Mouse (Mus musculus): Measurements from ENCODE around the gene Ica1. TPM values are rescaled to one million over a fixed set of nuclear protein-coding genes. Genes with fewer than 3 reads are reported as not detected.

The Ica1 gene
- polyA plus RNA-seq, 1 experiment from 2014 or later = 11.0 TPM

DNA sequence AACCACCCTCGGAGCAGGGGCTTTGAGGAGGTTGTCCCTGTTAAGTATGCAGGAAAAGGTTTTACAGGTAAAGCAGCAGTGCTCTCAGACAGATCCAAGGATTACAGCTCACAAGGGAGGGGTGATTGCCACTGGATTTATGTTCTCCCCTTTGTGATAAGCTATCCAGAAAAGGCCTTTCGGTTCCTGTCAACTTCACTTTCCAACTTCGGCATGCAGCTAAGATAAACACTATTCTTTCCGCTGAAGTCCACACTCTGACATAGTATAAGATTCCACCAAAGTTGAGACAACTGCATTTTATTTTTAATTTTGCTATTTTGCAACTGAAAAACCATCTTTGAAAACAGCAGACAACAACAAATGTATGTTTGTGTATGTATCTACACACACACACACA is 119.9 kb downstream of the Ica1 start:
- H3K4me3 ChIP-seq (ENCODE audit: low read depth, low read length) = no peak overlapping the region
- H3K36me3 ChIP-seq (ENCODE audit: control insufficient read depth, insufficient read depth) = no peaks in the 10 kb centered on the region
- H3K27me3 ChIP-seq (replicated peaks; ENCODE audit: control insufficient read depth, insufficient read depth, low read length) = no peaks in the 10 kb centered on the region
- TF ChIP-seq CTCF (IDR thresholded peaks at IDR 0.05; ENCODE audit: low read depth) = no peak
- H3K4me1 ChIP-seq (replicated peaks; ENCODE audit: control insufficient read depth, insufficient read depth, low read length) = no peaks in the 10 kb centered on the region
- no peak overlapping the region for H3K4me2 ChIP-seq (replicated peaks; ENCODE audit: low read depth)
- no peak overlapping the region for H3K9ac ChIP-seq (ENCODE audit: low read depth, low read length)
- H3K27ac ChIP-seq (ENCODE audit: low read depth, low read length) = no peak overlapping the region
- WGBS = 27% methylated on average over 4 of the region's 4 CpGs
- ATAC-seq = no peak
- H3K9me3 ChIP-seq (ENCODE audit: control insufficient read depth) = no peaks in the 10 kb centered on the region

DNA sequence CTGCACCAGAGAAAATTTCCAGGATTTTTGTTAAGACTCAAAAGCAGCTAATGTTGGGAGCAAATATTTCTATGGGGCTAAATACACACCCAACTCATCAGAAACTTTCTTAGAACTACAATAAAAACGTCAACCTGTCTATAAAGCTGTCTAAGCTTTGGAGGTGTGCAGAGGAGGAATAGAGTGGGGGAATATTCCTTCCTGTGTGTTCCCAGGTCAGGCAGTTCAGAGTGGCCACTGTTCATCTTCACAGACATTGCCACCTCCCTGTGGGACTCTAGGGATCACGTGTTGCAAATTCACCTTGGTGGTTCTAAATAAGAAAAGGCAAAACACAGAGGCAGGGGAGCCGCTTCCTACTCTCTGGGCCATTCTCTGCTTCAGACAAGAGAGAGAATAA is 120.8 kb downstream of the Ica1 start:
- Histone ChIP-seq H3K9me3 (ENCODE audit: control insufficient read depth) (no peaks in the 10 kb centered on the region), H3K4me2 (replicated peaks; ENCODE audit: low read depth) (no peak overlapping the region), H3K27me3 (replicated peaks; ENCODE audit: control insufficient read depth, insufficient read depth, low read length) (no peaks in the 10 kb centered on the region), H3K36me3 (ENCODE audit: control insufficient read depth, insufficient read depth) (no peaks in the 10 kb centered on the region), H3K9ac (ENCODE audit: low read depth, low read length) (no peak overlapping the region), H3K4me1 (replicated peaks; ENCODE audit: control insufficient read depth, insufficient read depth, low read length) (no peaks in the 10 kb centered on the region), H3K27ac (ENCODE audit: low read depth, low read length) (no peak overlapping the region), H3K4me3 (ENCODE audit: low read depth, low read length) (no peak overlapping the region)
- TF ChIP-seq CTCF (IDR thresholded peaks at IDR 0.05; ENCODE audit: low read depth) = no peak
- 45% methylated on average over 3 of the region's 3 CpGs for WGBS
- ATAC-seq = no peak

DNA sequence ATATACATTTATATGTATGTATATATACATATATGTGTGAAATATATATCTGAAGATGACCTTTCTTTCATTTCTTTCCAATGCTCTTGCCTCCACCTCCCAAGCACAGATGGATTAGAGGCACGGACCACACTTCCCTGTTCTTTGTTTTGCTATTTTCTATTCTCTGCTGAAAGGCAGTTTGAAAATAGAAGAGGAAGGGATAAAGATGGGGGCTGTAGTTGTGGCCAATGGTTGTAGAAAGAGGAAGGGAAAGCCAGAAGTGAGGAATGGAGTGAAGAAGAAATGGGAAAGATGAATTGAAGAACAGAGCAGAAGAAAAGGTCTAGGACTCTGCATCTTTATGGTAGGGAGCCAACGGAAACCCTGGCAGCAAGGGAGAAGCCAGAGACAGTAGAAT is 122.8 kb downstream of the Ica1 start:
- Histone ChIP-seq H3K4me1 (replicated peaks; ENCODE audit: control insufficient read depth, insufficient read depth, low read length) (no peaks in the 10 kb centered on the region), H3K4me2 (replicated peaks; ENCODE audit: low read depth) (no peak overlapping the region), H3K9ac (ENCODE audit: low read depth, low read length) (no peak overlapping the region), H3K27me3 (replicated peaks; ENCODE audit: control insufficient read depth, insufficient read depth, low read length) (no peaks in the 10 kb centered on the region), H3K36me3 (ENCODE audit: control insufficient read depth, insufficient read depth) (no peaks in the 10 kb centered on the region), H3K9me3 (ENCODE audit: control insufficient read depth) (no peaks in the 10 kb centered on the region), H3K4me3 (ENCODE audit: low read depth, low read length) (no peak overlapping the region), H3K27ac (ENCODE audit: low read depth, low read length) (no peak overlapping the region)
- no peak for ATAC-seq
- 78% methylated on average over 2 of the region's 2 CpGs for WGBS
- no peak for TF ChIP-seq CTCF (IDR thresholded peaks at IDR 0.05; ENCODE audit: low read depth)

DNA sequence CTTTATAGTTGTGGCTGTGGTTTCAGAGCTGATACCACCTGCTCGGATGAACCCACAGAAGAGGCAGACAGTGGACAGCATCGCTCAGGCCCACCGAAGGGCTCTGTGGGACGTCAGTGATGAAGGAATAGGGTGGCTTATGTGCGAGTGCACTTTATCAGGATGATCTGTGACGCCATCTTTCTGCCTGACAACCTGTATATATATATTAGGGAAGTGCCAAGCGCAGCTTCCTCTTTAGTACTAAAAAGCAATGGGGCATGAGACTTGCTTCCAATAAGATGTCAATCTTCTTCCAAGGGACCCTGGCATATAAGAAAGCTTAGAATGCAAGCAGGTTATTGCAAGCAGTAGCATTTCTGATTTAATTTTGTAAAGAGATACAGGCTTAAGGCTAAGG is 127.9 kb downstream of the Ica1 start:
- Histone ChIP-seq H3K27me3 (replicated peaks; ENCODE audit: control insufficient read depth, insufficient read depth, low read length) (no peaks in the 10 kb centered on the region), H3K9me3 (ENCODE audit: control insufficient read depth) (no peaks in the 10 kb centered on the region), H3K4me1 (replicated peaks; ENCODE audit: control insufficient read depth, insufficient read depth, low read length) (no peaks in the 10 kb centered on the region), H3K27ac (ENCODE audit: low read depth, low read length) (no peak overlapping the region), H3K4me3 (ENCODE audit: low read depth, low read length) (no peak overlapping the region), H3K36me3 (ENCODE audit: control insufficient read depth, insufficient read depth) (no peaks in the 10 kb centered on the region), H3K9ac (ENCODE audit: low read depth, low read length) (no peak overlapping the region), H3K4me2 (replicated peaks; ENCODE audit: low read depth) (no peak overlapping the region)
- no peak for TF ChIP-seq CTCF (IDR thresholded peaks at IDR 0.05; ENCODE audit: low read depth)
- ATAC-seq = no peak
- WGBS = 84% methylated on average over 7 of the region's 7 CpGs

DNA sequence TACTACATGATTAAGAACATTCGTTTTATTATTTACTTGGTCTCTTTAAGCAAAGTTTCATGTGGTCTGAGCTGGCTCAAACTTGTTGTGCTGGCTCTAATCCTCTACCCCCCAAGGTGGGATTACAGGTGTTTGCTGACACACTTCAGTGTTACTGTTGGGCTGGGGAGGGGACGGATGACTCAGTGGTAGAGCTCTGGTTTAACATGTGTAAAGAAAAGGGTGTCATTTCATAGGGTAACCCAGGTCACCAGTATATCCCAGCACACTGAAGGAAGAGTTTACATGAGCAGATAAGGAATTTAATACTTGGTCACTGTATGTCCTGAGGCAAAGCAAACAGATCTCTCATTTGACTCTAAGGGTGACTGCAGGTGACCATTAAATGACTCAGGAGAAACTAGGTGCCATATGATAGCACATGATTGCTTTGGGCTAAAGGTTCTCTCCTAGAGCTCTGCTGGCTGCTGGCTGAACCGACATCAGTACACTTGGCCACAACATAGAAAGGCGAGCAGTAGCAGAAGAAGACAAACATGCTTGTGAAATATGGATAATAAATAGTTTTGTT is 128.9 kb downstream of the Ica1 start:
- ATAC-seq = peak; percentile 81
- Histone ChIP-seq H3K27me3 (replicated peaks; ENCODE audit: control insufficient read depth, insufficient read depth, low read length) (no peaks in the 10 kb centered on the region), H3K9me3 (ENCODE audit: control insufficient read depth) (no peaks in the 10 kb centered on the region), H3K27ac (ENCODE audit: low read depth, low read length) (no peak overlapping the region), H3K36me3 (ENCODE audit: control insufficient read depth, insufficient read depth) (no peaks in the 10 kb centered on the region), H3K4me1 (replicated peaks; ENCODE audit: control insufficient read depth, insufficient read depth, low read length) (no peaks in the 10 kb centered on the region), H3K4me2 (replicated peaks; ENCODE audit: low read depth) (no peak overlapping the region), H3K9ac (ENCODE audit: low read depth, low read length) (no peak overlapping the region), H3K4me3 (ENCODE audit: low read depth, low read length) (no peak overlapping the region)
- no peak for TF ChIP-seq CTCF (IDR thresholded peaks at IDR 0.05; ENCODE audit: low read depth)
- 51% methylated on average over 4 of the region's 4 CpGs for WGBS

DNA sequence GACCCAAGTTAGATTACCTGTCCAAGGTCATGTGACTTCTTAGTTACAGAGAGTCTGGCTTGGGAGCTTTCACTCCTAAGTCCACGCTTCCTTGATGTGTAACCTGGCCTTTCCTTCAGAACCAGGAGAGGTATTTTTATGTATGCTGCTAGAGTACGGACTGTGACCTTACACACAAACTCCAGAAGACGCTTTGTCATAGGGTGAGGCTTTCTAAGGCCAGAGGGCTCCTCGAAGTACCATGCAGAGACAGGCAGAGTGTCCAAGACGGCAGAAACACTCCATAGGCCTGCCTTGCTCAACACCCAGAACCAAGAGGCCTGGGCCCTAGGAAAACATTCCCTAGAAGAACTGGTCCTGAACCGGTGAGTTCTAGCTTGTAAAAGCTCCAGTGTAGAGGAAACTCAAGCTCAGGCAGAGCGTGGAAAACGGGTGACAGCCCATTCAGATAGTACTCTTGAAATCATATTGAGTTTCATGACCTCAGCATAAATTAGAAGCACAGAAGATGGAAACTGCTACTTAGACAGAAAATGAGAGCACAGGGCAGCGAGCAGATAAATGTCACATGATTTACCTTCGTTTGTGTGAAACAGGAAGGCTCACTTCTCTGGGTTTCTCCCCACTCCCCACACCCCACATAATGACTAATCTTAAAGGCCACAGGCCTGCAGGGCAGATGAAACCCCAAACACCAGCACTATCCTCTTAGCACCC is 129.9 kb downstream of the Ica1 start:
- no peak overlapping the region for H3K4me2 ChIP-seq (replicated peaks; ENCODE audit: low read depth)
- WGBS = 63% methylated on average over 10 of the region's 10 CpGs
- no peak overlapping the region; the same call in 1 of the 2 replicates for H3K27ac ChIP-seq (ENCODE audit: low read depth, low read length)
- ATAC-seq = peak; percentile 87
- no peaks in the 10 kb centered on the region for H3K27me3 ChIP-seq (replicated peaks; ENCODE audit: control insufficient read depth, insufficient read depth, low read length)
- no peaks in the 10 kb centered on the region for H3K36me3 ChIP-seq (ENCODE audit: control insufficient read depth, insufficient read depth)
- H3K9me3 ChIP-seq (ENCODE audit: control insufficient read depth) = no peaks in the 10 kb centered on the region
- H3K4me3 ChIP-seq (ENCODE audit: low read depth, low read length) = no peak overlapping the region
- TF ChIP-seq CTCF (IDR thresholded peaks at IDR 0.05; ENCODE audit: low read depth) = no peak
- H3K9ac ChIP-seq (ENCODE audit: low read depth, low read length) = no peak overlapping the region
- no peaks in the 10 kb centered on the region for H3K4me1 ChIP-seq (replicated peaks; ENCODE audit: control insufficient read depth, insufficient read depth, low read length)

All from intestine, postnatal 0 days (tissue).